Mouse (Mus musculus) lung, embryonic 14.5 days (tissue): ENCODE measurements at regions not wholly inside any gene's neighbourhood (a gene's known extent, or its start where the extent isn't known, plus 50 kb on each side); places are given as distances from the start of the nearest gene placed in this dataset.

Experiments
- ATAC-seq: fragments of 200-750 bp; cut with Nextera tagmentation; 2 replicates; pipeline ENCODE4 v1.8.0; 2017; ENCODE audit warnings: mild to moderate bottlenecking, moderate TSS enrichment, moderate library complexity; ENCODE audit not compliant: insufficient read depth
- DNase-seq: peaks from one replicate; pipeline ENCODE4 v3.0.0-alpha.2; 2015
- H3K27ac ChIP-seq: fragments of 300-500 bp; sonication (generic); 2 replicates; pipeline ENCODE4 v1.5.1; 2014; ENCODE audit warnings: low read depth, mild to moderate bottlenecking, moderate library complexity
- H3K27me3 ChIP-seq: fragments of 300-500 bp; sonication (generic); 2 replicates; pipeline ENCODE4 v1.6.1; 2014; ENCODE audit warnings: low read length, control low read depth; ENCODE audit not compliant: insufficient read depth
- H3K36me3 ChIP-seq: fragments of 300-500 bp; sonication (generic); 2 replicates; pipeline ENCODE4 v1.6.1; 2014; ENCODE audit warnings: control low read depth; ENCODE audit not compliant: insufficient read depth
- H3K4me1 ChIP-seq: fragments of 300-500 bp; sonication (generic); 2 replicates; pipeline ENCODE4 v1.6.1; 2014; ENCODE audit warnings: antibody characterized with exemption, control low read depth; ENCODE audit not compliant: insufficient read depth
- H3K4me2 ChIP-seq: fragments of 300-500 bp; sonication (generic); 2 replicates; pipeline ENCODE4 v1.6.1; 2014; ENCODE audit warnings: mild to moderate bottlenecking
- H3K4me3 ChIP-seq: fragments of 300-500 bp; sonication (generic); 2 replicates; pipeline ENCODE4 v1.5.1; 2014; ENCODE audit warnings: low read depth, low read length
- H3K9ac ChIP-seq: fragments of 300-500 bp; sonication (generic); 2 replicates; pipeline ENCODE4 v1.6.1; 2014
- H3K9me3 ChIP-seq: fragments of 300-500 bp; sonication (generic); 2 replicates; pipeline ENCODE4 v1.6.1; 2016; ENCODE audit warnings: low read depth, low read length, control low read depth
- CTCF ChIP-seq: IDR thresholded peaks from 2 replicates; pipeline ENCODE4 v1.5.1; 2016; ENCODE audit warnings: antibody characterized with exemption, low read depth
- WGBS: fragments of 180-500 bp; shearing (Covaris S2); extraction: QIAGEN DNeasy Blood & Tissue Kit; methylation state at CpG from one replicate; pipeline ENCODE4 v1.1.7; 2014; 5-methylcytosine and 5-hydroxymethylcytosine counted together

DNA sequence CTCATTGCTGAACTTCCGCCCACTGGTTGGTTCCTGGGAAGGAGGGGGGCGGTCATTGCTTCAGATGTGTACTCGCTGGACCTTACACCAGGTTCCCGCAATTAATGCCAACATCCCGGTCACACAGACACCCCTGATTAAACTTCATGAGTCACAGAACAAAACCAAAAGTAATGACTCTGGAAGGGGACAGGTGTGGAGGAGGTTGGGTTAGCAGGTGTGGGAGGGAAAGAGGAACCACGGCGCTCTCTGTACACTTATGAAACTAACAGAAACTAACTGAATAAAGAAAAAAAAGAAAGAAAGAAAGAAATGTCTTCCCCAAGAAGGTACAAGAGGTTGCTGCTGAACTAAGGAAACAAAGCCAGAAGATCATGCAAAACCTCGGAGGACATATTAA, 387.3 kb upstream of the Pkdcc start:
- H3K4me2 ChIP-seq, result no peak overlapping the region
- H3K4me1 ChIP-seq, result no peaks in the 10 kb centered on the region
- H3K27me3 ChIP-seq, result no peaks in the 10 kb centered on the region
- 93% methylated on average over 8 of the region's 8 CpGs for WGBS
- no peaks in the 10 kb centered on the region for H3K36me3 ChIP-seq
- H3K27ac ChIP-seq, result no peak overlapping the region
- H3K9ac ChIP-seq, result no peak overlapping the region
- no peak overlapping the region for H3K4me3 ChIP-seq
- DNase-seq (no peak), ATAC-seq (no peak)
- no peaks in the 10 kb centered on the region for H3K9me3 ChIP-seq
- TF ChIP-seq CTCF, result no peak

DNA sequence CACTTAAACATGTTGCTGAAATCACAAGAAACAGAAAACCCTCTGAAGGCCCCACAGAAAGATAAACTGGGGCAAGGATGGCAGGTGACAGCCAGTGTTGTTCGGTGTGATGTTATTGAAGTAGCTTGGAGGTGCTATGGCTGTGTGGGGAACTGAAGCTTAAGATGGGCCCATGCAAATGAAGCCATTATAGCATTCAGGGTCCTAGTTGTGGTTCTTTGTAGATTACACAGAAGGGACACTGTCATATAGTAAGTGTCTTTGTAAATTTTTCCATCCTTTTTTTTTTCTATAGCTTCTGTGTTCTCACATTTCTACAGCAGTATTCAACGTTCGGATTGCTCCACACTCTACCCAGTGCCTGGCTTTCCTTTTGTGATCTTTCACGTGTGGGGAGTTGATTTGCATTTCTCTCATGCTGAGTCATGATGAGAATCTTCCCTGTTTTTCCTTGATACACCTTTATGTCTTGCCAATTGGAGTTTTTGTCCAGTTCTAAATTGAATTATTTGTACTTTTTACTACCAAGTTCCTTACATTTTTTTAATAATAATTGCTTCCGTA, 386.6 kb upstream of the Pkdcc start:
- DNase-seq, result no peak

DNA sequence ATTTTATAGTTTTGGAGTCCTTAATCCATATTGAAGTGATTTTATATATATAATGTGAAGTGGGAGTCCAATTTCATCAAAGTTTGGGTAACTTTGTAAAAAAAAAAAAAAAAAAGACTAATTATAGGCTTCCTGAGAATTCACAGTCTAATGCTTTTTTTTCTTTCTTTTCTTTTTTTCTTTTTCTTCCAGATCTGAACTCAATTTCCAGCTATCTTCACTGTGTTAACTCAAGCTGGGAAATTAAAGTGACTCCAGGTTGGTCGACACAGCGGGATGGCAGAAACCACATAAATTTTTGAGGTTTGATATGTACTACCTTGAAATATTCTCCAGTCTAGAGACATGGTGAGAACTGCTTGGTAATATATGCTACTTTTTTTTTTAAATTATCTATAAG, 385.7 kb upstream of the Pkdcc start:
- no peak for DNase-seq
- Histone ChIP-seq H3K36me3 (no peaks in the 10 kb centered on the region), H3K9me3 (no peaks in the 10 kb centered on the region), H3K4me1 (no peaks in the 10 kb centered on the region), H3K9ac (no peak overlapping the region), H3K27me3 (no peaks in the 10 kb centered on the region), H3K4me3 (no peak overlapping the region), H3K27ac (no peak overlapping the region), H3K4me2 (no peak overlapping the region)
- ATAC-seq, result no peak
- no peak for TF ChIP-seq CTCF
- 93% methylated on average over 2 of the region's 2 CpGs for WGBS

More for the DNA sequence above, 386.6 kb upstream of the Pkdcc start:
- Histone ChIP-seq H3K9ac (no peak overlapping the region), H3K27me3 (no peaks in the 10 kb centered on the region), H3K4me3 (no peak overlapping the region), H3K9me3 (no peaks in the 10 kb centered on the region), H3K27ac (no peak overlapping the region), H3K36me3 (no peaks in the 10 kb centered on the region), H3K4me1 (no peaks in the 10 kb centered on the region), H3K4me2 (no peak overlapping the region)
- ATAC-seq, result no peak
- 80% methylated on average over 5 of the region's 5 CpGs for WGBS
- no peak for TF ChIP-seq CTCF

DNA sequence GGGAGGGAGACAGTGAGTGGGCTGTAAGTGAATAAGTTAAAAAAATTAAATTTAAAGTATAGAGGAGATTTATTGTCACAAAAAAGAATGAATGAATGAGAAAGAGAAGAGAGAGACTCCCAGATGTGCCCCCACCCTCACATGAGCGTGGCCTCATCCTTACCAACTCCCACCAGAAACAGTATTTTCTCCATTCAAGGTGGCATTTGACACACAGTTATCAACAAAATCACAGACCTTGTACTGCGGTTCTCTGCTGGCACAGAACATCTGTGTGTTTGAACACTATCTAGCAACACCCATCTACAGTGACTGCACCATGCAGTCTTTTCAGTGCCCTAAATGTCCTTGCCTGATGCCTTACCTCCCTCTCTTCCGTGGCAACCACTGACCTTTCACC, 380.9 kb upstream of the Pkdcc start:
- no peaks in the 10 kb centered on the region for H3K9me3 ChIP-seq
- 70% methylated on average over 3 of the region's 3 CpGs for WGBS

DNA sequence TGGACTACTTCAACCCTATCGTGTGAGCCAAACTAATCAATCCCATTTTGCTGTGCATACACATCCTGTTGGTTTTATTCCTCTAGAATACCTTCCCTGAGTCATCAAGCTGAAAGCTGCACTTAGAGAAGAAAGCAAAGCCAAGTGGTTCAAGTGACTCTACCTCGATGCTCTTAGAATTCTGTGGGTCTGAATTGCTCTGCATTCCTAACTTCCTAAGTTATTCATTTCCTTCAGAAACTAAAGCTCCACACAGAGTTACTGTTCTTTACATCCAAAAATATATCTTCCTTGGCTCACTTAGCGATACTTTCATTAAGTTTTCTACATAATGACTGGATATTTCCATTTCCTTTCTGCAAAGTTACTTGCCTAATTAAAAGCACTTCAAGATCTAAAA, 379.0 kb upstream of the Pkdcc start:
- TF ChIP-seq CTCF, result no peak
- Histone ChIP-seq H3K9ac (no peak overlapping the region), H3K4me1 (no peaks in the 10 kb centered on the region), H3K27ac (no peak overlapping the region), H3K9me3 (no peaks in the 10 kb centered on the region), H3K4me3 (no peak overlapping the region), H3K36me3 (no peaks in the 10 kb centered on the region), H3K27me3 (no peaks in the 10 kb centered on the region), H3K4me2 (no peak overlapping the region)
- no peak for DNase-seq
- 70% methylated on average over 3 of the region's 3 CpGs for WGBS
- ATAC-seq, result no peak

More for the DNA sequence above, 380.9 kb upstream of the Pkdcc start:
- Histone ChIP-seq H3K4me2 (no peak overlapping the region), H3K4me3 (no peak overlapping the region), H3K27me3 (no peaks in the 10 kb centered on the region), H3K36me3 (no peaks in the 10 kb centered on the region), H3K9ac (no peak overlapping the region), H3K27ac (no peak overlapping the region), H3K4me1 (no peaks in the 10 kb centered on the region)
- no peak for DNase-seq
- TF ChIP-seq CTCF, result no peak
- ATAC-seq, result no peak

DNA sequence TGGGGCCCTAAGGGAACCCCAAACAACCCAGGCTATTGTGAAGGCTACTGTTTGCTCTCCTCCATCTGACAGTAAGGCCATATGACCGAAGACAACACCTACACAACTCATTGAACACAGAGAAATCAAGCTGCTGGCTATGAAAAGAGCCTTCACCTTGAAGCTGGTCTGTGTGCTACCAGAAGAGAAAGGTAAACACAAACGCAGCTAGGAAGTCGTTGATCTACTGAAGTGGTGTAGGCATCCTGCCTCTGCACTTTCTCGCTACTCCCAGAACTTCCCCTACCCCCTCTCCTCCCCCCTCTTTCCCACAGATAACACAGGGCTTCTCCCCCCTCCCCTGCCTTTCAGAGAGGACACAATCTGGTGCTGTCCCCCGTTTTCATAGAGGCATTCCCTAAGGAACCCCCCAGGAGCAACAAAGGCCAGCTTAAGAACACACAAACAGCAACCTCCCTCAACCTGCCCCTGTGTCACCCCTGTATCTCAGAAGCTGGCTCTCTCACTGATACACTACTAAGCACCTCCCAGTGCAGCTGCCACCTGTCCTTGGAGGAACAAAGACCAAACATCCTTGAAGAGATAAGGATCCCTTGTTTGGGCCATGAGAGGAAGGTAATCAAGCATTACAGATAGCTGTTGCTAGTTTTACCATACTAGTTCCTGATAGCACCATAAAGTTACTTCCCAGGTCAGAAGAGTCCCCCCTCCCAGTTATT, 368.2 kb upstream of the Pkdcc start:
- no peaks in the 10 kb centered on the region for H3K27me3 ChIP-seq
- DNase-seq, result no peak
- no peak overlapping the region for H3K27ac ChIP-seq
- TF ChIP-seq CTCF, result no peak
- H3K4me2 ChIP-seq, result no peak overlapping the region
- H3K4me3 ChIP-seq, result no peak overlapping the region
- ATAC-seq, result no peak
- WGBS, result 45% methylated on average over 5 of the region's 5 CpGs
- H3K9ac ChIP-seq, result no peak overlapping the region
- H3K4me1 ChIP-seq, result no peaks in the 10 kb centered on the region
- no peaks in the 10 kb centered on the region for H3K9me3 ChIP-seq
- H3K36me3 ChIP-seq, result no peaks in the 10 kb centered on the region

DNA sequence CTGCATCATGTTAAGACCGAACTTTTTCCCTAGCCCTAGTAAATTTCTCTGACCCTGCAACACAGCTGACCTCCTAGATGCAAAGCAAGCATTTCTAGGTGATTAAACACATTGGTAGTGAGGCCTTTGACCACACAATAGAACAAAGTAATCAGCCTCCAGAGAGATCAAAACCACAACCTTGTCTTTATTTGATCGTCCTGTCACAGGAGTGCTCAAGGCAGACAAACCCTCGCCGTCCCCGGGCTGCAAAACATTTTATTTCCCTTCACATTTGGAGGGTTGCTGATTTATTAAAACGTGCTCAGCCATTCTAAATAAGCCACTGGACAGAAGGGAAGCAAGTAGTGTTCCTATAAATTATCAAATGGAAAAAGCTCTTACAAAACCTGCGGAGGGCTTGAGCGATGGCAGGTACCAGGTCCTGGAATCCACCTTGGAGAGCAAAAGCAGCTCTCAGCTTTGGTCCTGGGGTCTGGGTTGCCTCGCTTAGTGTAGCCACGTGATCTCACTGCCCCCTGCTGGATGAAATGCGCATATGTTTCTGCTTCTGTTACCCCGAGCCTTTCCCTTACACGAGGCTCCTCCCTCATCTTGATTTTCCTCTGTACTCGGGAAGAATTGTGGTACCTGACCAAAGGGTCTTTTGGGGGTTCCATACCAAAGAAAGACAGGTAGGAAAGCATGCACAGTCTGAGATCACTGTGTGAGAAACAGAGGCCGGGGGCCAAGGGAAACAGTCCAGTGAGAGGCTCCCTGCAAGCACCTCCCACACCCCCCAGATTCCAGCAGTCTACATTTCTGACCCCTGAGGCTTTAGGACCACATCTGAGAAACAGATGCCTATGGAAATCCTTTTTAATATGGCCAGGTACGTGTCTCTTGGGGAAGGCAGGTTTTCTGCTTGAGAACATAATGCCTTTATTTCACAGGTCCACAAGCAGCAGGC, 357.6 kb upstream of the Pkdcc start:
- Histone ChIP-seq H3K27me3 (no peaks in the 10 kb centered on the region), H3K4me2 (peak overlapping the region; percentile 48), H3K27ac (no peak overlapping the region), H3K36me3 (no peaks in the 10 kb centered on the region), H3K9me3 (no peaks in the 10 kb centered on the region), H3K9ac (no peak overlapping the region), H3K4me1 (no peaks in the 10 kb centered on the region), H3K4me3 (no peak overlapping the region)
- ATAC-seq (peak; percentile 96), DNase-seq (peak; percentile 95)
- WGBS, result 20% methylated on average over 16 of the region's 16 CpGs
- TF ChIP-seq CTCF, result peak; percentile 99
